Mouse (Mus musculus) erythroblast, adult 5-6 weeks (primary cell): Measurements from ENCODE around the gene Spock1. TPM values are rescaled to one million over a fixed set of nuclear protein-coding genes. Genes with fewer than 3 reads are reported as not detected.

ENCODE experiments used
- ATAC-seq: replicated peaks from 2 replicates; pipeline ENCODE4 v1.8.0; 2016; ENCODE audit warnings: moderate number of reproducible peaks, mild to moderate bottlenecking, moderate TSS enrichment, inconsistent platforms; ENCODE audit not compliant: poor library complexity, low FRiP score, severe bottlenecking
- total RNA-seq, 2 experiments: library from RNA; stranded (forward) in 1 of 2; stranded (reverse) in 1 of 2; fragments of 150-400 nt in 1 of 2; fragments of 200-764, 138-1000 nt in 1 of 2; gene quantifications; 2 replicates each; pipeline versions ENCODE4 v1.2.3 to v1.2.4; 2015 to 2017; ENCODE audit warnings: low replicate concordance in 2 of 2

The Spock1 gene
- total RNA-seq, 2 experiments from 2014 or later, result not detected

DNA sequence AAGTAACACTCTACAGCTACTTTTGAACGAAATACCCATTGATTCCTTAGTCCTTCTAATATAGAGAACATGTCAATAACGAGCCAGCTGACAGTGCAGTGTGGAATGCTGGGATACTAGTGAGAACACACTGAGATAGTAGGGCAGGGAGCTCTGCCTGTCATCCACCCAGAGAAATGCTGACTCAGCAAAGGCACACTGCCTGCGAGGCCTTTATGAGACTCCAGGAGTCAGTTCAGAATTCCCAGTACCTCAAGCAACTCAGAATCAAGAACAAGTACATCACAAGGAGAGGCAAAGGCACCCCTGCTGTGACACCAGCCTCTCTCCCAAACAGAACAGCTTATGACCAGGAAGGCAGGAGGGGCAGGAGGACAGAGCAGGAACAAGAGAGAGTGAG is 163.5 kb downstream of the Spock1 start:
- no peak for ATAC-seq

DNA sequence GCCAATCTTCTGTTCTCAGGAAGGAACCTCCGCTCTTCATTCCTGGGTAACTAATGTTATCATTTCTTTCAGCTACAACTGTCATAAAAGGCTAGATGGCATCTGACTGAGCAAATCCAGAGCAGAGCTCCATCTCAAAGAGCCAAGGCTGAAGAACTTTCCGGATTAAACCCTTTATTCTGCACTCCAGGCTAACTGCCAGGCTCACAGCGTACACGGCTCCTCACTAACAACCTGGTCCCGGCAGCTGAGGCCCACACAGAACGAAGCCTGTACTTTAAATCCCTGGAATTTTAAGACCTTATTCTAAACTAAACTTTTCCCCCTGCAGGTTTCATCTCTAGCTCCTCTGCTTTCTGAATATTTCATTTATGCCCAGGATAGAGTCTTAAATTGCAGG is 166.9 kb downstream of the Spock1 start:
- no peak for ATAC-seq

DNA sequence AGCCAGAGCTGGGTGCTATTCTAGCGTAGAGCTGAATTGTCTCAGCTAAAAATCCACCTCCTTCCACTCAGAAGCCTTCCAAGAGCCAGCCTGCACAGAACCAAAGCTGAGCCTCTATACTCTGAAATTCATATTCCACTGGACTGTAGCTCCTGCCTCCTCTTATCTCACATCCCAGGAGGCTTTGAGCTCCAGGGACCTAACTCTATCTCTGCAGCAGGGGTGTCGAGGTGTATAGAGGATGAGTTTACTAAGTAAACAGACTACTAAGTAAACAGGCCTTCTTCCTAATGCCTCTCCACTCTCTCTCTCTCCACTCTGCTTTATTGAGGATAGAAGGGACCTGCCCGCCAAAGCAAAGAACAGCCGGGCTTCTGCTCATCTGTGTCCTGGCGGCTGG is 167.7 kb downstream of the Spock1 start:
- no peak for ATAC-seq

DNA sequence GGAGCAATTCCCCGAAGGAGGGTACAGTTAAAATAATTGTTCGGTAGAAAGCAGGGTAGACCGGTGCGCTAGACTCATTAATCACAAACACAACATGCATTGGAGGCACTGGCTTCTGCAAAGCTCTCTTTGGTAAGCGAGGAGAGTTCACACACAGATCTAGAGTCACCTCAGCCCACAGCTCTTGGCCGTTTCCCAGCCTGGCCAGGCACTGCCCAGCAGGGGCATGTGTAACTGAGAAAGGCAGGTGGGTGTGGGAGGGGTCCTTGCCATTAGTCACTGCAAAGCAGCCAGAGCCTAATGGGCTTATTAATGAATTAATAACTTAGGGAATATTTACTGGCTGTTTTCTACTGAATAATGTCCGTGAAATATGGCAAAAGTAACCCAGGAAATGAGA is 172.1 kb downstream of the Spock1 start:
- ATAC-seq, result no peak

DNA sequence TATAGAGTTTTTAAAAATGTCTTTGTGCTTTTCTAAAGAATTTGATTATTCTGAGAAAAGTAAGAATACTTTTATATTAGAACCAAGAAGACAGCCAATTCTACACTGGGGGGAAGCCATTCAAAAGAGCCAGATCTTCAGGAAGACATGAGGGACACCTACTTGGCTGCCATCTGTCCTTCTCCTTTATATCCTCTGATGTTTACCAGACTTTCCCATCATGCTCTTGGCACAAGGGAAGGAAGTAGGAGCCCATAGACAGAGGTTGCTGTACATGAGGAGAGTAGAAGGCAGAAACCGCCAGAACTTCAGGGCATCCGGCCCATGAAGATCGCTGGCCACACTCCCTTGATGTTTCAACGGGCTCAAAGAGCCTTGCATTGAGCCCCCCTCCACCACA is 173.6 kb downstream of the Spock1 start:
- ATAC-seq, result no peak

DNA sequence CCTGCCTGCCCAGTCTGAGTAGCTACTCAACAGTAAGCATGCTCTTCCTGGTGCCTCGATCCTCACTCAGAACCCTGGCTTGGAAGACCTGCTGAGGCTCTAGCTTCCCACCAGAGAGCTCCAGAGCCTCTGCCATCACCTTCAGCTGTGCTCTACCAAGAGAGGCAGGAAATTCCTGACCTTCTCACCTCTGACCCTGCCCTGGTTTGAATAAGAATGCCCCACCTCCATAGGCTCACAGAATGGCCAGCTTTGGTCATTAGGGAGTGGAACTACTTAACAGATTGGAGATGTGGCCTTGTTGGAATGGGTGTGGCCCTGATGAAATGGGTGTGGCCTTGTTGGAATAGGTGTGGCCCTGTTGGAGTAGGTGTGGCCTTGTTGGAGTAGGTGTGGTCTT is 174.6 kb downstream of the Spock1 start:
- no peak for ATAC-seq

DNA sequence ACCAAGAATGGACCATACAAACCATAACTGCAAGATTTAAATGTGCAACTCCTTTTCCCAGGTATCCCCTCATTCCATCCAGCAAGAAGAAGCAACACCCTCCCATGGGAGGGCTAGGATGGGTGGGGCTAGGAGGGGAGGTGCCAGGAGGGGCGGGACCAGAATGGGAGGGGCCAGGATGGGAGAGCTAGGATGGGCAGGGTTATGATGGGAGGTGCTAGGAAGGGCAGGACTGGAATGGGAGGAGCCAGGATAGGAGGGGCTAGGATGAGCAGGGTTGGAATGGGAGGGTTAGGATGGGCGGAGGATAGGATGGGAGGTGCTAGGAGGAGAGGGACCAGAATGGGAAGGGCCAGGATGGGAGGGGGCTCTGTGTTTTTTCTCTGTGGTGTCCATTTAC is 175.9 kb downstream of the Spock1 start:
- ATAC-seq, result no peak

DNA sequence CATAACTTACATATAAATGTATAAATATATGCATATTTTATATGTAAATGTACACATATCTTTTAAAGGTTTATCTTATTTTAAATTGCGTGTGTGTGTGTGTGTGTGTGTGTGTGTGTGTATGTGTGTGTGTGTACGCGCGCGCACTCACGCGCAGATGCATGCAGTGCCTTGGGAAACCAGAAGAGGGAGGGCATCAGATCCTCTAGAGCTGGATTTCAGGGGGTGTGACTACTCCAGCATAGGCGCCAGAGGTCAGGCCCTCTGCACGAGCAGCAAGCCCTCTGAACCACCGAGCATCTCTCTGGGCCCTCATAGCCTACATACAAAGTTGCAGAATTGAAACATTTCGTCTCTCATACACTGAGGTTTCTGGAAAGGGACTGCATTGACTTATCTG is 180.4 kb downstream of the Spock1 start:
- ATAC-seq, result no peak

DNA sequence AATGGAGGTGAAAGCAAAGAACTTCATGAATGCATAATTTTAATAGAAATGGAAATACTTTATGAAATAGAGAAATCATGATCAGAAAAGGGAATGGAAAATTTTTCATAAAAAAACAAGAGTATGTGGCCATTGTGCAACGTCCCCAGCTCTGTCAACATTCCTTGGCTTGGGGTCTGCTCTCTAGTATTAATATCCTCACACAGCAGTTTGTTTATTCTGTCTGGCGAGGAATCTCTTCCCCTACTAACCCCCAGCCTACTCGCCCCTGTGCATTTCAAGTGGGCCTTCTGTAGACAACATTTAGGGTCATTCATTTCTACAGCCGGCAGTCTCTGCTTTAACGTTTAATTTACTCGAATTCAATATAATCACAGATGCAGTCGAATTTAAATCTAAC is 181.5 kb downstream of the Spock1 start:
- ATAC-seq, result no peak

DNA sequence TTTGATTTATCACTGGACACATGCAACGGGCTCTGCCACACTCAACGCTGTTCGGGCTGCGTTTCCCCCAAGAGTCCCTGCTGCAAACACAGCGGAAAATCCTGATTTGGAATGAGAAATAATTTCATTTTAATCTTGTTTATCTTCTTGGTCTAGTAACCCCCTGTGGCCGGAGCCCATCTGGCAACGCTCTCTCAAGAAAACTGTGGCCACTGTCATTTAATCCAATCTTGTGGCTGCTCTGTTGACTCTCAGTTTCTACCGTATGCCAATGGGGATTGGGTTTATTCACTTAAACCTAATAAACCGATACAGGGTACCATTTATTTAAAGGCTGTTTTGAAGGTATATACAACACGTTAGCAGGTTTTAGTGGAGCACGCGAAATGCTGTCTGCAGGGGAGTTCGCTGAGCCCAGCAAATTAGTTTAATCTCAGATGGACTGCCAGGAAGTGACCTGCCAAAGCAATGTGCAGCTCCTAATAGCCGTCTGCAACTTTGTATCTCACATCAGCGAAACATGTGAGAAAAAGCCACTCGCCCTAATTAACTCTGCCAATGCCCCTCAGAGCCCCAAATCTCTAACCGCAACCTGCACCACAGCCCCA is 185.7 kb downstream of the Spock1 start:
- no peak for ATAC-seq

DNA sequence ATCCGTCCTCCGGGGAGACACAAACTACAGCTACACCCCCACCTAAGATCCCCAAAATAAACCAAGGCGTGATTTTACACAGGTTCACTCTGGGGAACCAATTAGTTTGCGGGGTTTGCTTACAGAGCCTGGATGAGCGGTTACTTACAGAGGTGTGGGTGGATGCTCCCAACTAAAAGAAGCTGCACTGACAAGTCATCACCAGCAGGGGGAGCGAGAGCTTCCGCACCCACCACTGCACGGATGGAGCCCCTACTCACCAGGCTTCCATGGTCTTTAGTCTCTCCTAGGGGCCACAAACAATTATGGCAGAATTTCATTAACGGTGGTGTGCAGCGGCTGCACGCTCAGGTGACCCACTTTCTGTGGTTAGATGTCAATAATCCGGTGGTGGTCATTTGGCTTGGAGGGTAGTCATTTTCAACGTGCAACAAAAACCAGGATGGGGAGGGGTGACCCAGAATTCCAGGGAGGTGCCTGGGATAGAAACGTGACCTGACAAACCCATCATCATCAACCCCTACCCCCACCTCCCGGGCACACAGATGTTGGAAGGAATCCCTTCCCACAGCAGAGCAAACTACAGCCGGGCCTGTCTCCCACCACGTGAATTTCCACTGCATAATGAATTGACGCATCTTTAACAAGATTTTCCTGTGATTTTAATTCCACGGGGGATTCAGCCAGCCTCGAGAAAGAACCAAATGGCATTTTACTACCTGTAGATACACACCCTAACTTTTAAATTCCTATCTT is 186.4 kb downstream of the Spock1 start:
- no peak for ATAC-seq

DNA sequence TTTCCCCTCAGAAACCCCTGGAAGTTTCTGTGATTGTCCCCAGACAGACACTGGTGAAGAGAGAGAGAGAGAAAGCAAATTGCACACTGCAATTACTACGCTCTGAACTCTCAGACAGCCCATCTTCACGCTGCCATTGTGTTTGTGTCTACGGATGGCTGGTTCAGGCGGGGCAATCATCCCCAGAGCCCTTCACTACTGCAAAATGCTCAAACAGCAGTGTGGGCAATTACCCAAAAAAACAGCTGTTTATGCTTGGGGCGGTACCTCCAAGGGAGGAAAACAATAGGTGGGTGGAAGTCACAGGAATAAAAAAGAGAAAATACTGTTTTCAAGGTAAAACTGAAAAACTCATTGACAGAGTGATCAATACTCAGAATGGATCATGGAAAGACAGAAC is 190.0 kb downstream of the Spock1 start:
- no peak for ATAC-seq

DNA sequence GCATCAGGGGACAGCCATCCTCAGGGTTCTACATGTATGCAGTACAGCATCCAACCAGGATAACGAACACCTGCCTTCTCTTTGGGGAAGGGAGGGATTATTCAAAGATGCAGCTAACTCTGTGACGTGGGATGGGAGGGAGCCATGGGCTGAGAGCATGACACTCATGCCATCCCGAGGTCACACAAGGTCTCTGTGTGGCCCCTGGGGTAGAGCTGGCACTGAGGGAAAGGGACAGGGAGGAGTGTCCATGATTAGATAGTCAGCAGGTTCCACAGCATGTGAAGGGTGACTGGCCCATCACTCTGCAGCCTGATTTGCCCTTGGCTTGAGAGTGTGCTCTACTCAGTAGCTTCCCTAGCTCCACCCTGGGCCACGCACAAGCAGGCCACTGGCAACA is 195.2 kb downstream of the Spock1 start:
- no peak for ATAC-seq

DNA sequence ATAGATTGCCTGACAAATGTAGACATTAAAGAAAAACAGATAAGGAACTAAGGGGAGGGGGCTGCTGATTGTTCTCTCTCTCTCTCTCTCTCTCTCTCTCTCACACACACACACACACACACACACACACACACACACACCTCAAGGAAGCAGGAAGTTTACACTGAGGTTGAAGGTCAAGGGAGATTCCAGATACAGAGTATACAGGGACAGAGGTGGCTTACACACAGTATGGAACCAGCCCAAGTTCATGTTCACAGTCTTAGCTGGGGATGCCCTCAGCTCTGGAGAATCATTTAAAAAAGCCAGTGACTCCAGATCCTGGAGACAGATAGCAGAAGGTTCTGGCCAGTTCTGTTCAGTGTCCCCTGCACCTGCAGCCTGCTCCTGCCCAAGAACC is 199.7 kb downstream of the Spock1 start:
- no peak for ATAC-seq

DNA sequence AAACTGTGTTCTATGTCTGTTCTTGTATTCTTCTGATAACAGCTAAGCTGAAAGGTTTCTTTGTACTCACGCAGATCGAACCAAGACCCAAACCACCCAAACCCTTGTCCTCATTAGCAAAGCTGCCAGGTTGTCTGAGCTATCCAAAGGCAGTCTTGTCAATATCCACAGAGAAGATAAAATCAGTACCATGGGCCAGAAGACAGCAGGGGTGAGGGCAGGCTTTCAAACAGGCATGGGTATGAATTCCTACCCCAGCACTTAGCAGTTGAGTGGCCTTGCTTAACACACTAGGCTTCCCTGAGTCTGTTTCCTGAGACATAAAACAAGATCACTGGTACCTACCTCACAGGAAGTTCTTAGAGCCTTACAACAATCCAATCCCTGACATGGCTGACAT is 205.2 kb downstream of the Spock1 start:
- no peak for ATAC-seq

DNA sequence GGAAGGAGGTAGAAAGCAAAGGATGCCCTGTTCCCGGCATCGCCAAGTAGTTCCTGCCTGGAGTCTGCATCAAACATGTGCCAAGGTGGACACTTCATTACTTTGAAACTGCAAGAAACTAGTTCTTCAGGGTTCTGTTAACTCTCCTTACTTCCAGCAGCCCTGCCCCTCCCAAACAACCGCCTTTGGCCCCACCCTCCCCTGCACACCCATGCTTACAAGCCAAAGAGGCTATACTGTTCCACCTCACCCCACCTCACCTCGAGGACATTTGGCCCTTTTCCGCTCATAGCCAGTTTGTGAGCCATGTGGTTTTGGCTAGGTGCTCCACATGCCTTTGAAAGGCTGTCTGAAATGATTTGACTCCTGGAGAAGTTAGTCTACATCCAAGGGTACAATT is 211.4 kb downstream of the Spock1 start:
- ATAC-seq, result no peak

DNA sequence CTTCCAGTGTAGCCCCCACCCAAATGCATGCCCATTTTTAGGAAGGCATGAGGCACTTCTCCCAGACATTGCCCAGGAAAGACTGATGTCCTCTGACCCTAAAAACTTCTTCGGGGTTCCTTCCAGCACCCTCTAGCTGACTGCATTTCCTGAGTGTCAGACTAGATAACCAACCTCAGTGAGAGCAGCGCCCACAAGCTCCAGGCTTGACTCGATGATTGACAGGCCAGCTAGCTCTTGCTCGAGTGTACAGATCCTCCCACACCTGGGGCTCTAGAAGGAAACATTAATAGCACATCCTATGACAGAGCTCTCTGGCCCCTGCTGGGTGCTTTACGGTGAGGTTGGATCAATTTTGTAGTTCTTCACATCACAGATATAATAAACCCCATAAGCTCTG is 219.2 kb downstream of the Spock1 start:
- ATAC-seq, result no peak

DNA sequence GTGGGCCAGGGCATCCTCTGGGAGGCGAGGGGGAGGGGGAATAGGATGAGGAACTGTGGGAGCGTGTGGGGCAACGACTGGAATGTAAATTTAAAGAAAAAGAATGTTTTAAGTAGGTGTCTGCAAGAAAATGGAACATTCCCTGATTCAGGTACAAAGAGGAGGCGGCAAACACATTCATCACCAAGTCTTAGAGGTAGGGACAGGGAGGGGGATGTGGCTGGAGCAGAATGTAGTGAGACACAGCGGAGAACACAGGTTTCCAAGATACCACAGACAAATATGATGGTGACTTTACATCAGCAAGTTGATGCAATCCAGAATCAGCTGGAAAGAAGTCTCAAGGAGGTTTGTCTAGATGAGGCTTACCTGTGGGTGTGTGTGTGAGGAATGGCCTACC is 221.7 kb downstream of the Spock1 start:
- no peak for ATAC-seq

DNA sequence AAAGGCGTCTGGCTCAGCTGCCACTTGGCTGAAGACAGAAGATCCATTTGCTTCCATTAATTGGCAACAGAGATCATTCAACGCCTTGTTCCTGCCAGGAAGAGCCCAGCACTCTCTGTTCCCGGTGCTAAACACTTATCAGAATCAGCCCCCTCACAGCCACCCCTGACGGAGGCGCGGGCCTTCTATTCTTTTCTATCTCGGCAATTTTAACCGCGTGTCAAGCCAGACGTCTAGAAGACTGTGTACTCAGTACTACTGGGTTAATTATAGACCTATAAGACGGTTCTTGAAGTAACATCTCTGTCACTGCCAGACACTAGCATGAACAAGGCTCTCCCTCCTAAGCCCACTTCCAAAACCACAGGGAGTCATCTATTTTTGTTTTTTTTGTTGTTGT is 222.9 kb downstream of the Spock1 start:
- no peak for ATAC-seq

DNA sequence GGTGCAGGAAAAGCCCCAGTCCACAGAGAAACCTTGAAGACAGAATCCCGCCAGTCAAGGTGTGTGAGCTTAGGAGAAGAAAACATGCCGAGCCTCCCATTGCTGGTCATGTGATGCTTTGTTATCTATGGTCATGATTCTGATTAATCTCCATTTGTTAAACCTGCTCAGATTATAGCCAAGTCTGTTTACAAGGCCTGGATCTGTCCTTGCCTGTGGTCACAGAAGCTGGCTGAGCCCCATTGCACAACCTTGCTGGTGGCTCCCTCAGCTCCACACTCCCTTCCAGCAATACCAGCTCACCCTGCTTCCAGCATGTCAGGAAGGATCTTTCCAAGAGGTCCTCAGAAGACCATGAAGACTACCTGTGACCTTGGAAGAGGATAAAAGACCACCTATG is 228.5 kb downstream of the Spock1 start:
- ATAC-seq, result no peak

DNA sequence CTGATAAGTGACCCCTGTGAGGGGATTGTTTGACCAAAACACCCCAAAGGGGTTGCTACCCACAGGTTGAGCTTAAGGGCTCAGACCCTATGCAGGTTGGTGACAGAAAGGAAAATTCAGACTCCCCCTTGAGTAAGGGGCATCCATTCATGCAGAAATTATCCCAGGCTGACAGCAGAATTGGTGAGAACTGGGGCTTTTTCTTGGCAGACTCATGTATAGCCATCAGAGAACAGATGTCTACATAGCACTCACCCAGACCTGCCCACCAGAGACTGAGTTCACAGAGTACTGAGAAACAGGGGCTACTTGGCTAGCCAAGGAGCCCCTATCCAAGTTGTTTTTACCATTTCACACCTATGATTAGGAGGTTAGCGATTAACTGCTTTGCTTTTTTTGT is 231.3 kb downstream of the Spock1 start:
- ATAC-seq, result no peak

DNA sequence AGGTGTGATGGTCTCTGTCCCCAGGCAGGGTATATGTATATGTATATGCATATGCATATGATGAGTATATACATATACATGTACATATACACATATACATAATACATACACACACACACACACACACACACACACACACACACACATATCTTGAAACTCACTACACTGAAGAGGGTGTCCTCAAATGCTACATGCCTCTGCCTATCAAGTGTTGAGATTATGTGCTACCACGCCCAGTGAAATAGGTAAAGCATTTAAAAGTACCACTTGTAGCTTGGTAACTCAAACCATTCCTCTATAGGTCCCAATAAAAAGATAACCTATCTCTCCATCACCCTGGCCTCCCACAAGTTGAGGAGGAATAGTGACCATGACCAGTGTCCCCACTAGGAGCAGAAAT is 234.7 kb downstream of the Spock1 start:
- no peak for ATAC-seq
